Mouse (Mus musculus) gastrocnemius, postnatal 36 days (tissue): ENCODE measurements at regions not wholly inside any gene's neighbourhood (a gene's known extent, or its start where the extent isn't known, plus 50 kb on each side); places are given as distances from the start of the nearest gene placed in this dataset.

ENCODE experiments used
- DNase-seq, 2 experiments: peaks; one replicate each; pipeline ENCODE4 v3.0.0; 2022
- intact Hi-C: fragments of 180-260 bp; cut with DNase I; formaldehyde crosslinking; loops from one replicate; pipeline ENCODE4 v1.15.1; 2025

DNA sequence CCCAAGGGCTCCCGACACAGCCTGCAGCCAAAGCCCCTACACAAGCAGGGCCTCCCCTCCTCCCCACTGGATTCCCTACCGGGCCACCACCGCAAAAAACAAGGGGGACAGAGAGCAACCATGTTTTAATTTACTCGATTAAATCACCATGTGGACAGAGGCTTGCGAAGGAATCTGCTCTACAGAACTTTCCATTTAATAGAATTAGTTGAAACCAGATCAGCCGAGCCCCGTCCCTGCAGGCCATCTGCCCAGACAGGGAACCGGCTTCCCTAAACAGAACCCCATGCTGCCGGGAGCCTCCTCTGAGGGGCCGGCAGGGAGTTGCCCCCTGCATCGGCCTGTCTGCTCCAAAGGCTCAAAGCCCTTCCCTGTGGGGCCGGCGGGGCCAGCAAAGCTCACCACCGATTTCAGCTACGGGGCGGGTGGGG, 77.5 kb upstream of the Msx1 start:
- intact Hi-C loops: loop anchor here (10.0 kb wide), 1 partner anchor 183 kb away; no protein-coding TSS in a partner anchor

DNA sequence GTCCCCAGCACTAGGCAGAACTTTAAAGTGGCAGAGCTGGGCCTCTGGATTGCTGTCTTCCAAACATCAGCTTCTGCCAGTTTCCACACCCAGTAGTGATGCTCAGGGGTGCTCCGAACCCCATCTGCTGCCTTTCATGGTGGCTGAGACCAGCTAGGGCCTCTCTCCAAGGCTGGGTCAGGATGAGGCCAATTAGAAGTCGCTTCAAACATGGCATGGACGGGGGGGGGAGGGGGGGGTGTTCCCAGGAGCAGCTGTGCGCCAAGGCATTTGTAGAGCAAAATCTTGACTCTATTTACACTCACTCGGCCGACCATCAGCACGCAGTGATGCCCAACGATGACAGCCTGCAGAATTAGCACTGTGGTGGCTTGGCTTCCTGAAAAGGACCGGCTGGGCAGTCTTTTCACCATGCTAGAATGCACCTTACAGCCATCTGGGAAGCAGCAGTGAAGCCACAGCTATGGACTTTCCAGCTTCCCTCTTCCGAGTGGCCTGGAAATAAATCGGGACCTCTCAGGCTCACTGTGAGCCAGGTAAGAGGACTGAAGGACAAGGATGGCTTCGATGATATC, 73.7 kb upstream of the Msx1 start:
- DNase-seq: no peak
- intact Hi-C loops: no loop called here

More for the DNA sequence above, 77.5 kb upstream of the Msx1 start:
- no peak for DNase-seq

DNA sequence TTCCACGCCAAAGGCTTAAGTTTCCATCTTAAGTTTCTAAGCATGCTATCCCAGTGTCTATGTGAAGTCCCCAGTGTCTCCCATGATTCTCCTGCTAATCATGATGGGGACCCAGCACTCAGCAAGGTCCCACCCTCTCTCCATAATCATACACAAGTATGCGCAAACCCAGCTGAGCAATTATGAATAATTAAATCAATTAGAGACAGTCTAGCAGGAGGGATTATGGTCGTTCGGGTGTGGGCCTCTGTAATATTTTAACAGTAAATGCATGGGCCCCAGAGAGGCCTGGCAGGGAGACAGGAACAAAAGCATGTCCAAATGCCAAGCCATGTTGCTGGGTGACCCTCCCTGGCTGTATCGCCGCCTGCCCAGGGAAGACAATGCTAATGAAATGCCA, 73.1 kb upstream of the Msx1 start:
- intact Hi-C loops: no loop called here
- DNase-seq: no peak

DNA sequence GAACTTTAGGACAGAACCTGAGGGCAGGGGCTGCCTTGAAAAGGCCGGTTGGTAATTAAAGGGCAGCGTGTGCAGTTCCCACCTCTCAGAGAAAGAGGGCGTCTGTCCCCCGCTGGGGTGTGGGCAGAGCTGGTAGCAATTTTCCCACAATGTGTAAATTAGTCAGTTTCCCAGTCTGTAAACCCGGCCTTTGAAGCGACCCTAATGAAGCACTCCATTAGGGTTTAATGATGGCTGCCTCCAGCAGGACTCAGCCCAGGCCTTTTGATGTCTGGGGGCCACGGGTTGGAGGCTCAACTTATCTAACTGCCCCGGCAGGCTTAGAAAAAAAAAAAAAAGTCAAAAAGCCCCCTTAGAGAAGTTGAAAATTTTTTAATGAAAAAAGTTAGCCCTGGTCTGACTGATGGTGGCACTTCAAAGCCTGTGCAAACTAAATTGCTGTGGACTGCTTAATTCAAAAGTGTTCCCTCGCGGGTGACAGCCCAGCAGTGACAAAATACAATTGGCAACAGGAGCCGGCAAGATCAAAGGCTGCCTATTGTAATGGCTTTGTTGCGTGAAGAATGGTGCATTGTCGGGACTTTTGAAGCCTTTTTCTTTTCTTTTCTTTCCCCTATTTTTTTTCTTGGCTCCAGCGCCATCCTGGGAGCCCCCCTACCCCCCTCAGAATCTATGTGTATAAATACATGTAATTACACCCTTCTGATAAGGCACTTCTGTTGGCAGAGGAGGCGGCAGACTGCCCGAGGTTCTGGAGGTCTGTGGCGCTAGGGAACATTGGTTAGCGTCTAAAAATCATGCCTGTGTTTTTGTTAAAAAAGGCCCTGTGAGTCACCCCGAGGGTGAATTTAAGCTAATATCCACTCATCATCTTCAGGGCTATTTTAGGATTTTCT, 71.3 kb upstream of the Msx1 start:
- DNase-seq: no peak
- intact Hi-C loops: no loop called here

DNA sequence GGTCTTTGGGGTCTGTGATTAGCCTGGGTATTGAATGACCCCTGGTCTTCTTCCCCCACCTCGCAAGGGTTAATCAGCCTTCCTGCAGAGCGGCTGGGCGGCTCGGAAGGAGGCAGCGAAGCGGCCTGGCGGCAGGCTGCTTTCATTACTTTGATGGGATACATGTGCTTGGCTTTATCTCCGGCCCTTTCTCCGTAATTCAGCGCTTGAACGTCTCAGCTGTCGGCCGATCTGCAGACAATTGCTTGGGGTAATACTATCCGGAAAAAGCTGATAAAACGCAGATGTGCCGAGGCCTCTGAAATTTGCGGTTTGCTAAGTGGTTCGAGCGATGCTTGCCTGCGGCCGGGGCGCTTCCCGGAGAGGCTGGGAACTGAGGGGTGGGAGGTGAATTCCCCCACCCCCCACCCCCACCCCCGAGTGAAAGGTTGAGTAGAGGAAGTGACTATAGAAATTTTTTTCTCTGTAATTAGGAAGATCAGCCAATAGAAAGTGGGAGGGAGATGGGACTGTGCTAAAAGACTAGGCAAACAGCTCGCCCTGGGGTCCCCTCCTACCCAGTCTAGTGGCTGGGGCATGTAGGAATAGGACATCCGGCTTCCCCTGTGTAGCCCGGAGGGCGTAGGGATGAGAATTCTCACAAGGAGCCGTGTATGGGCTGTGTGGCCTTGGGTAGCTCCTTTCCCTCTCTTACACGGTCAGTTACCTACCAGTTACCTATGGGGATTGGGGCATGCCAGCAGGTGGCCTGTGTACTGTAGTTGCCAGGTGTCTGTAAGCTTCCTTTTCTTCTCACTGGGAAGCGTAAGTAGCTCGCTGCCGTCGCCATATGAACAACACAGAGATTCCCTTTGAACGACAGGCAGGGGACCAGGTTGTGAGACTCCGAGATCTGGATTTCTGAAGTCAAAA, 69.5 kb upstream of the Msx1 start:
- intact Hi-C loops: no loop called here
- DNase-seq: peak in 1 of 2 experiments; percentile 19

DNA sequence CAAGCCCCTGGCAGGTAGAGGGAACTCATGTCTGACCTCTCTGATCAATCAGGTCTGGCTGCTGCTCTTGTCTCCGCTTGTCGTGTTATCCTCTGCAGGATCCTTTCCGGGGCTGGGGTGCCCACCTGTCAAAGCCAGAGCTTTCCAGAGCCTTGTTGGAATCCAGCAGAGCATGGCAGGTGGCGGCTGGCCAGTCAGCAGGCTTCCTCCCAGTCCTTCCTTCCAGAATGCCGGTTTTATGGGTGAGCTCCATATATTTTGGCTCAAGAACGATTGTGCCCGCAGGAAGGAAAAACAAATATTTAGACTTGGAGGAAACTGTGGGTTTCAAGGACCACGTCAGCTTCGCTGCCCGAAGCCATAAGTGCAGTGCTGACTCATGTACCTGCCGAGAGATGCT, 66.3 kb upstream of the Msx1 start:
- DNase-seq: no peak
- intact Hi-C loops: no loop called here

DNA sequence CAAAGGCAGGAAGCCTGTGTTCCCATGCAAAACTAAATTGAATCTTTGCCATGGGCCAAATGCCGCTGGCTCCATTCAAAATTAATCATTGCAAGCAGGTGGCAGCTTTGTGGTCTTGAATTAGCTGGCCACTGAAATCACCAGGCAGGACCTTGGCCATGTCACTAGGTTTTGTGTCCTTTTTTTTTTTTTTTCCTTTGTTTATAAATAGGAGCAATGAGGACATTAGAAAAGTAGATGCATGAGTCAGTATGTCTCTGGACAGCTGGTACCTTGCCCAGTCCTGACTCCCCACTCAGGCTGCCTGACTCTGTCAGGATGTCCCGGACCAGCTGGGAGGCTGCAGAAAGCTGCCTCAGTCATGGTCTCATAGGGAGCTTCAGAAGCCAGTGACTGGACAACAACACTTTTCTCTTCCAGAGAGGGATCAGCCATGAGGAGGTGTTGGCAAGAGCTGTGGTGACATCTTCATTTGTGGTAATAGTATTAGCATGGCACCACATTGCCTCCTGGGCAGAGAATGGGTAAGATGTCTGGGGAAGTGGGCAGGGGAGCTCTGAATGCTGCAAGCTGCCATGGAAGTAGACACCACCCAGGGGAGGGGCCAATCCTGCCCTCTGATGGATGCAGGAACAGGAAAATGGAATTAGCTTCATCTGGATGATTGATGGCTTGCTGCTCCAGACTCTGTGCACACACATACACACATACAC, 55.4 kb upstream of the Msx1 start:
- intact Hi-C loops: no loop called here
- DNase-seq: peak in 1 of 2 experiments; percentile 28

DNA sequence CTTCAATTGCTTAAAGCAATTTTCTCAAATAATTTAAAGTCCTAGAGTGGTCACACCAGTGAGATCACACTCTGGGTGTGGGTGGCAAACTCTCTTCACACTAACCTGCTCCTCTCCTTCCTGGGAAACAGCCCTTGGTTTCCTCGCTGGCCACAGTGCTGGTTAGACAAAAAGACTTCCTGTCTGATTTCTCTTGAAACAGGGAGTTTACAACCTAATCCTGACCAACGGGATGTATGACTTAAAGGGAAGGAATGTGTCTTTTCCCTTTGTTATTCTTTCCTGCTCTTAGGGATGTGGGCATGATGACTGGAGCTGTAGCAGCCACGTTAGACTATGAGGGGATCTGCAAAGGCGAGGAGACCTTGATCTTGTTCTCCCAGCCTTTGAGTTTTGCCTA, 51.9 kb upstream of the Msx1 start:
- DNase-seq: no peak
- intact Hi-C loops: no loop called here

DNA sequence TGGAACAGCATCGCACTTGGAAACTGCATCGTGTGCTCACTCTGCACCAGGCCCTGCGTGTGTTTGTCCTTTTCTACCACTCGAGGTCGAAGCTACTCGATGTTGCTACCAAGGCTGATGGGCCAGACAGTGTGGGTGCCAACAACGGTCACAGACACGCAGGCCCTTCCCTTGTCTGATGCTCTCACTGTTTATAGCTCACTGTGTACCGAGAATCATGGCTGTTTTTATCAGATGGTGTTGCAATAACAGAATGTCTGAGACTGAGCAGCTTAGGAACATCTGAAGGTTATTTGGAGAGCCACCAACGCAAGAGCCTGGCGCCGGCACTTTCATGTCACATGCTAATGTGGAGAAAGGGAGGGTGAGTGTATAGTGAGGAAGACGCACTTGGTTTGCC, 51.1 kb upstream of the Msx1 start:
- intact Hi-C loops: no loop called here
- DNase-seq: no peak

DNA sequence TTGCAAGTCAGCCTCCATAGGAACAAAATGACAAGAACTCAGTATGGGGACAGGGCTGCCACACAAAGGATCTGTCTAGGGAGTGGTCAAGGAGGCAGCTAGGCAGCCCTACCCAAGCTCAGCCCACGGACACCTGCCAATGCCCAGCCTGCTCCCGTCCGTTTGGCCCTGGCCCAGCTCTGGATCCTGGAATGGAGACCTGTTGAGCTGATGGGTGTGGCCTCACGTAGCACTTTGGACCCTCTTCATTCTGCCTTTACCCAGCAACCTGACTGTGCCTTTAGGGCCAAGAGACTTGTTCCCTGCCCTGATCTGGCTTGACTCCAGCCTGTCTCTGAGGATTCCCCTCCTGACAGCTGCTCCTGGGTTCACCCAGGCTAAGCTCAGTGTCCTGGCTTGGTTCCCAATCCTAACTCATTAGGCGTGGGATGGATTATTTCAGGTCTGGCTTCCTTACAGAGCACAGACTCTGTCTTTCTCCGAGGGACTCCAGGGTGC, 50.5 kb upstream of the Msx1 start:
- intact Hi-C loops: no loop called here

More for the DNA sequence above, 50.5 kb upstream of the Msx1 start:
- peak in 1 of 2 experiments; percentile 35 for DNase-seq
